Mouse (Mus musculus) stomach, postnatal 0 days (tissue): Measurements from ENCODE around the gene Aifm2.

Source experiments
- CTCF ChIP-seq: IDR thresholded peaks from 2 replicates; pipeline ENCODE4 v1.5.1; 2016; ENCODE audit warnings: antibody characterized with exemption, low read depth, mild to moderate bottlenecking, moderate library complexity
- EP300 ChIP-seq: optimal IDR thresholded peaks from 2 replicates; pipeline ENCODE3; 2016; ENCODE audit warnings: antibody characterized with exemption

GRCm38 (mm10) chr10:61730171-61730570, 15.1 kb downstream of the Aifm2 start:
- TF ChIP-seq CTCF (no peak), EP300 (no peak)
